In genomic region chr1:131945674-131946440, GRCm38 (mm10) we compare ENCODE assay signal across 20 mouse cellular contexts. TPM values are rescaled to one million over a fixed set of nuclear protein-coding genes. Genes with fewer than 3 reads are reported as not detected.
DNase-seq lines count a peak whose midpoint lies in the region; ATAC-seq and TF ChIP-seq lines count a peak whose summit lies in the region.
"Had no signal": no experiment of that assay in that cellular context is flagged by ENCODE, and none has a peak within 500 bp of the region (broad histone marks: within the 10 kb centered on the region; RNA-seq: fewer than 3 reads in every experiment).

No protein-coding gene starts in this region.

- TF ChIP-seq CTCF in lung, postnatal 0 days (IDR thresholded peaks at IDR 0.05): no peak
- no peak for TF ChIP-seq CTCF in stomach, postnatal 0 days (IDR thresholded peaks at IDR 0.05; ENCODE audit: low read depth)

- no peak overlapping the region for H3K4me2 ChIP-seq in intestine, embryonic 15.5 days (replicated peaks)
- no peak overlapping the region for H3K4me2 ChIP-seq in intestine, embryonic 16.5 days (ENCODE audit: low read depth, low read length)
- no peak overlapping the region for H3K4me2 ChIP-seq in lung, postnatal 0 days (replicated peaks; ENCODE audit: low read depth, low read length)
- H3K4me2 ChIP-seq in stomach, postnatal 0 days (replicated peaks; ENCODE audit: low read depth): no peak overlapping the region
- H3K4me2 ChIP-seq: forebrain, embryonic 12.5 days had no signal

- H3K4me1 ChIP-seq in intestine, embryonic 15.5 days (replicated peaks): no peaks in the 10 kb centered on the region
- peaks cover 9% of the 10 kb centered on the region for H3K4me1 ChIP-seq in intestine, embryonic 16.5 days (ENCODE audit: control insufficient read depth, insufficient read depth, low read length)
- H3K4me1 ChIP-seq in lung, postnatal 0 days (ENCODE audit: insufficient read depth, low read depth, low read length): no peaks in the 10 kb centered on the region
- 0 out of 2 replicates have a peak, but pooled peaks cover 2% of the 10 kb centered on the region for H3K4me1 ChIP-seq in stomach, postnatal 0 days (replicated peaks; ENCODE audit: control insufficient read depth, insufficient read depth)

- ATAC-seq in intestine, embryonic 15.5 days: peak; percentile 64
- ATAC-seq in intestine, embryonic 16.5 days: no peak
- ATAC-seq in lung, postnatal 0 days: peak; percentile 71
- ATAC-seq in megakaryocyte, adult 5-6 weeks (ENCODE audit: poor library complexity, severe bottlenecking): 0 out of 2 replicates have a peak, but pooled peaks have one; percentile 36
- peak; percentile 86 for ATAC-seq in stomach, postnatal 0 days (ENCODE audit: low FRiP score, low TSS enrichment)
- ATAC-seq: Patski had no signal

- H3K27me3 ChIP-seq in intestine, embryonic 15.5 days (replicated peaks): no peaks in the 10 kb centered on the region
- H3K27me3 ChIP-seq in intestine, embryonic 16.5 days (replicated peaks; ENCODE audit: control insufficient read depth, insufficient read depth, low read length): no peaks in the 10 kb centered on the region
- no peaks in the 10 kb centered on the region for H3K27me3 ChIP-seq in lung, postnatal 0 days (replicated peaks; ENCODE audit: insufficient read depth, low read length)
- no peaks in the 10 kb centered on the region for H3K27me3 ChIP-seq in stomach, postnatal 0 days (ENCODE audit: control insufficient read depth, insufficient read depth, low read length)
- H3K27me3 ChIP-seq: forebrain, embryonic 12.5 days had no signal

- H3K9ac ChIP-seq in intestine, embryonic 15.5 days: no peak overlapping the region
- H3K9ac ChIP-seq in intestine, embryonic 16.5 days (ENCODE audit: low read depth, low read length): no peak overlapping the region
- H3K9ac ChIP-seq in lung, postnatal 0 days (replicated peaks; ENCODE audit: low read depth): no peak overlapping the region
- no peak overlapping the region for H3K9ac ChIP-seq in stomach, postnatal 0 days (ENCODE audit: low read length)
- H3K9ac ChIP-seq: forebrain, embryonic 12.5 days had no signal

- H3K9me3 ChIP-seq in intestine, embryonic 15.5 days: no peaks in the 10 kb centered on the region
- no peaks in the 10 kb centered on the region for H3K9me3 ChIP-seq in intestine, embryonic 16.5 days (ENCODE audit: control insufficient read depth, low read length)
- no peaks in the 10 kb centered on the region for H3K9me3 ChIP-seq in lung, postnatal 0 days (ENCODE audit: low read length)
- no peaks in the 10 kb centered on the region for H3K9me3 ChIP-seq in stomach, postnatal 0 days (ENCODE audit: control insufficient read depth, low read length)
- H3K9me3 ChIP-seq: forebrain, embryonic 12.5 days; hindbrain, embryonic 10.5 days had no signal

- DNase-seq in lung, postnatal 0 days (ENCODE audit: low spot score): peak; percentile 31
- no peak for DNase-seq in lung, postnatal 4 days
- DNase-seq in stomach, postnatal 0 days (ENCODE audit: low spot score): peak; percentile 69
- DNase-seq in cerebellum, adult 11 months: no peak
- DNase-seq: adrenal gland, adult 2 months; cerebellum, adult 11-12 months; cerebellum, postnatal 10 days; gastrocnemius, postnatal 25 days; heart, adult 2 months; kidney, adult 8-10 months; kidney, postnatal 25 days; lung, postnatal 14 days; right cerebral cortex, postnatal 4 days had no signal

- TF ChIP-seq EP300 in lung, postnatal 0 days (IDR thresholded peaks at IDR 0.05): no peak
- TF ChIP-seq EP300 in stomach, postnatal 0 days (optimal IDR thresholded peaks at IDR 0.05): no peak

- WGBS in intestine, embryonic 15.5 days: 40% methylated on average over 10 of the region's 10 CpGs
- WGBS in intestine, embryonic 16.5 days: 37% methylated on average over 10 of the region's 10 CpGs
- 45% methylated on average over 10 of the region's 10 CpGs for WGBS in lung, postnatal 0 days
- 44% methylated on average over 10 of the region's 10 CpGs for WGBS in stomach, postnatal 0 days

- H3K4me3 ChIP-seq in intestine, embryonic 15.5 days (replicated peaks): no peak overlapping the region
- no peak overlapping the region for H3K4me3 ChIP-seq in intestine, embryonic 16.5 days (ENCODE audit: low read length)
- no peak overlapping the region for H3K4me3 ChIP-seq in lung, postnatal 0 days (ENCODE audit: low read depth, low read length)
- H3K4me3 ChIP-seq in stomach, postnatal 0 days (ENCODE audit: low read depth, low read length): no peak overlapping the region
- H3K4me3 ChIP-seq: forebrain, embryonic 12.5 days; heart, adult 2 months; hindbrain, embryonic 10.5 days; layer of hippocampus, adult 2 months had no signal

- H3K27ac ChIP-seq in intestine, embryonic 15.5 days: peak overlapping the region; percentile 44
- H3K27ac ChIP-seq in intestine, embryonic 16.5 days (ENCODE audit: low read length): no peak overlapping the region
- no peak overlapping the region; the same call in 1 of the 2 replicates for H3K27ac ChIP-seq in lung, postnatal 0 days (ENCODE audit: low read length)
- peak overlapping the region; percentile 75 for H3K27ac ChIP-seq in stomach, postnatal 0 days (replicated peaks)
- H3K27ac ChIP-seq: forebrain, embryonic 12.5 days; heart, adult 2 months; hindbrain, embryonic 10.5 days; layer of hippocampus, adult 2 months had no signal

- H3K36me3 ChIP-seq in intestine, embryonic 15.5 days: no peaks in the 10 kb centered on the region
- H3K36me3 ChIP-seq in intestine, embryonic 16.5 days (ENCODE audit: control insufficient read depth, insufficient read depth, low read length): no peaks in the 10 kb centered on the region
- no peaks in the 10 kb centered on the region for H3K36me3 ChIP-seq in lung, postnatal 0 days (ENCODE audit: insufficient read depth, low read length)
- H3K36me3 ChIP-seq in stomach, postnatal 0 days (ENCODE audit: control insufficient read depth, insufficient read depth, low read length): no peaks in the 10 kb centered on the region
- H3K36me3 ChIP-seq: forebrain, embryonic 12.5 days; hindbrain, embryonic 10.5 days had no signal

RNA-seq across cellular contexts. Expression of gene Slc45a3, which starts 16.9 kb away (rescaled TPM):
- polyA plus RNA-seq in intestine, embryonic 15.5 days (2015; fragmentation: Nextera tagmentation; extraction: Ambion mirVana): 2.8 and 3.6 TPM in 2 replicates
- polyA plus RNA-seq in intestine, embryonic 16.5 days (2015; fragmentation: Nextera tagmentation; extraction: Ambion mirVana): 2.5 and 2.9 TPM in 2 replicates
- 5.7 and 6.9 TPM in 2 replicates for polyA plus RNA-seq in lung, postnatal 0 days (2015; fragmentation: Nextera tagmentation; extraction: Ambion mirVana)
- 0.16 and 0.46 TPM in 2 replicates for total RNA-seq in megakaryocyte, adult 5-6 weeks (2015)
- 0.33 TPM in 1 of 2 replicates, not detected in the other for total RNA-seq in megakaryocyte, adult 5-6 weeks (2017)
- 18.4 and 23.3 TPM in 2 replicates for polyA plus RNA-seq in stomach, postnatal 0 days (2015; fragmentation: Nextera tagmentation; extraction: Ambion mirVana)

RNA-seq across cellular contexts. Expression of gene Nucks1, which starts 35.5 kb away (rescaled TPM):
- 60.7 and 69.7 TPM in 2 replicates for polyA plus RNA-seq in intestine, embryonic 15.5 days (2015; fragmentation: Nextera tagmentation; extraction: Ambion mirVana)
- polyA plus RNA-seq in intestine, embryonic 16.5 days (2015; fragmentation: Nextera tagmentation; extraction: Ambion mirVana): 44.5 TPM in 2 replicates
- 19.1 and 20.9 TPM in 2 replicates for polyA plus RNA-seq in lung, postnatal 0 days (2015; fragmentation: Nextera tagmentation; extraction: Ambion mirVana)
- 145 TPM in 2 replicates for total RNA-seq in megakaryocyte, adult 5-6 weeks (2015)
- 234 and 235 TPM in 2 replicates for total RNA-seq in megakaryocyte, adult 5-6 weeks (2017)
- polyA plus RNA-seq in stomach, postnatal 0 days (2015; fragmentation: Nextera tagmentation; extraction: Ambion mirVana): 24.2 and 30.4 TPM in 2 replicates

Comparison
In these comparisons a context has a peak if more than half of its experiments do, and no peak if none do; other contexts are left out.
1. H3K27ac ChIP-seq: peak in intestine, embryonic 15.5 days (single experiment) and stomach, postnatal 0 days (single experiment); none in intestine, embryonic 16.5 days (single experiment) and lung, postnatal 0 days (single experiment).
2. DNase-seq: peak in lung, postnatal 0 days (single experiment) and stomach, postnatal 0 days (single experiment); none in lung, postnatal 4 days (0 of 2) and cerebellum, adult 11 months (single experiment).